Mouse (Mus musculus) megakaryocyte-erythroid progenitor cell, adult 5-6 weeks (primary cell): ENCODE results near the gene Slc35e3. TPM values are rescaled to one million over a fixed set of nuclear protein-coding genes. Genes with fewer than 3 reads are reported as not detected.

Source experiments
- ATAC-seq: replicated peaks from 2 replicates; pipeline ENCODE4 v1.8.0; 2016; ENCODE audit warnings: mild to moderate bottlenecking, inconsistent platforms; ENCODE audit not compliant: severe bottlenecking, poor library complexity, low FRiP score, low TSS enrichment
- total RNA-seq, 2 experiments: library from RNA; stranded (forward) in 1 of 2; stranded (reverse) in 1 of 2; fragments of 200-1000, 215-1000 nt in 1 of 2; fragments of >200 nt in 1 of 2; fragmentation: Nextera tagmentation in 1 of 2; gene quantifications; 2 replicates each; pipeline ENCODE4 v1.2.3; 2014 to 2017

Slc35e3 gene
- total RNA-seq, 2 experiments from 2014 or later: 5.2 to 7.2 TPM

DNA sequence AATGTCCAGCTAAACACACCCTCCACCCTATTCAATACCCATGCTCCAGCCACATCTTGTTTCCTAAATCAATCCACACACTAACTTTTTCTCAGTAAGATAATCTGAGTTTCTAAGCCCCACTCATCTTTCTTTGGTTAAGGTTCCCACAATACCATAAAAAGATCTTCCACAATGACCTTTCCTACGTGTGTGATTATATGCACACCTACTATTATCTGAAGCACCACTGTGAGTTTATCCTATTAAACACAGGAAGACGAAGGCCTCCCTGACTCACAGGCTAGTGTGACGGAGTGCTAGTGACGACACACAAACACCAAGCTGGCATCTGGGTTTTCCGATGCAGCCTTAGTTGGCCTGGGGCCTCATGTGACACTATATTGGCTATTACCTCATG, 53.2 kb downstream of the Slc35e3 start:
- ATAC-seq: no peak

DNA sequence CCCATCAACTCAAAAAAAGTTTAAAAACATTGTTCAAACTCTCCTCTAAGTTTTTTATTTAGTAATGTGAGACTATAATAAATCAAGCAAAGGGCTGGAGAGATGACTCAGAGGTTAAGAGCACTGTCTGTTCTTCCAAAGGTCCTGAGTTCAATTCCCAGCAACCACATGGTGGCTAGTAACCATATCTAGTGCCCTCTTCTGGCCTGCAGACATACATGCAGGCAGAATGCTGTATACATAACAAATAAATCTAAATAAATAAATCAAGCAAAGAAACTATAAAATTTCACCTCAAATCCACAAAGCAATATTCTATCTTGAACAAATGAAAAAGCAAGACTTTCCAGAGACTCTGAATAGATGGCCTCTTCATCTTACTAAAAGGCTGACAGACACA, 54.0 kb downstream of the Slc35e3 start:
- ATAC-seq: no peak

DNA sequence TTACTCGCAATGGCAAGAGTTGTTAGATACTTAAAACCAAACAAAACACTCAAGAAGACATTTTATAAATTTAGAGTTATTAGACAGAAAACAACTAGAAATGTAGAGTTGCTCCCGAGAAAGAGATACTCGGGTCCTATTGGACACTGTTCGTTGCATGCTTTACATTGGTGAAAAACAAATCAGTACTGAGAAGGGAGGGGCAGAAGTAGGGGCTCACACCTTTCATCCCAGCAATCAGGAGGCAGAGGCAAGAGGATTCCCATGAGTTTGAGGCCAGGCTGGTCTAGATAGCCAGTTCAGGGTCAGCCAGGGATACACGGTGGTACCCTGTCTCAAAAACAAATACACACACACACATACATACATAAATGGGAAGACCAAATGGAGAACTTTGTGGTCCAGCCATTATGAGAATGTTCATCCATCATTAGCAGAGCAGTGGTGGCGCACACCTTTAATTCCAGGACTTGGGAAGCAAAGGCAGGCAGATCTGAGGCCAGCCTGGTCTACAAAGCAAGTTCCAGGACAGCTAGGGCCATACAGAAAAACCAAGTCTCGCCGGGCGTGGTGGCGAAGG, 54.7 kb downstream of the Slc35e3 start:
- ATAC-seq: no peak

DNA sequence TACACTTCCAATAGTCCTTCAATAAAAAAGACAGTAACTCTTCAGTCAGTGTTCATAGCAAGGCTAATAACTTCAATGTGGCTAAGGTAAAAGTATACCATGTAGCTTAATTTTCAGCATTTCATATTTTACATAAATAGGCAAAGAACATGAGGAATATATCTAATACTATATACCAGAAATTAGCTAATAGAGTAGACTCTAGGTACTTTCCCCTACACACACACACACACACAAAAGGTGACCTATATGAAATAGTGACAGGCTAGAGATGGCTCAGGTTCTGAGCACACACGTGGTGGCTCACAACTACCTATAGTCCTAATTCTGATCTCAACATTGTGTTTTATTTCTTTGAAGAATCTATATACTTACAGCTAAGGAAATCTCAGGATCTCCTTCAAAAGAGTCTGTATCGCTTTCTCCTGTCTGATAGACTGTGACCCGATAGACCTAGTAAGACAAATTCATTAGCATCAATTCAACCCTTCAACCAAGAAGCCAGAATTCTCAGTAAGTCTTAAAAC, 55.3 kb downstream of the Slc35e3 start:
- no peak for ATAC-seq

DNA sequence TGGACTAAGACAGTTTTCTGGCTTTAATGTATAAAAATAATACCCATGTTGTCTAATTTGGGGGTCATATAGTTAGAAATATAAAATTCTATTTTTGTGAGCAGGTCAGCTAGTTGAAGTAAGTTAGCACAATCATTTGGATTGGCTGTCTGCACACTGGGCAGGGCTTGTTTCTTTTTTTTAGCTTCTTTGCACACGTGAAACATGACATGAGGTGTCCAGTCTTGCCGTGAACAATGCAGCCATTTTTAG, 56.1 kb downstream of the Slc35e3 start:
- ATAC-seq: no peak

DNA sequence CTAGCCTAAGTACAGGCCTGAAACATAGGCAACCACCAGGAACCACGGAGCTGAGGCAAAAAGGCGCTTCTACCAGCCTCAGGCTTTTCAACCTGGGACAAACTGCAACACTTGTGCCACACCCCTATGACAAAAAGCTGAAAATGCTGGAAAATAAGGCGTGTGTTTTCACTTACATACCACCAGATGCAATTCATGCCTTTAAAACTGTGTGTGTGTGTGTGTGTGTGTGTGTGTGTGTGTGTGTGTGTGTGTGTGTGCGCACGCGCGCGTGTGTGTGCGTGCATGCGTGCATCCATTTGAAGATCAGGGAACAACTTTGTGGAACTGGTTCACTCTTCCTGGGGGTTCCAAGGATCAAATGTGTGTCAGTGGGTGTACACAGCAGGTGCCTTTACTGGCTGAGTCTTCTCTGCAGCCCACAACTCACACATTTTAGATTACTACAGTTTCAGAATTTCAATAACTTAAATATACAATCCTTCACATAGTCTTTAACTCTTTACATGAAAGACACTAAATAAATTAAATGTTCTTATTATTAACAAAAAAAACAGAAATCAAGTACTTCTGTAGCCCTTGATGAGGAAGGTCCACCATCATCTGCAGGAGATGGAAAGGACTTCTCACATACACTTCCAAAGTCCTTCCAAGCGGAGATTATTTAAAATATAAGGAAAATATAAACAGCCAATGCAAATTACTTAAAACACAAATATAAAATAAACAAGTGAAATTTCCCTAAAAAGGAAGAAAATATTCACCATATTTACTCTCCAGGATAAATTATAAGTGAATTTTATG, 56.7 kb downstream of the Slc35e3 start:
- ATAC-seq: no peak

DNA sequence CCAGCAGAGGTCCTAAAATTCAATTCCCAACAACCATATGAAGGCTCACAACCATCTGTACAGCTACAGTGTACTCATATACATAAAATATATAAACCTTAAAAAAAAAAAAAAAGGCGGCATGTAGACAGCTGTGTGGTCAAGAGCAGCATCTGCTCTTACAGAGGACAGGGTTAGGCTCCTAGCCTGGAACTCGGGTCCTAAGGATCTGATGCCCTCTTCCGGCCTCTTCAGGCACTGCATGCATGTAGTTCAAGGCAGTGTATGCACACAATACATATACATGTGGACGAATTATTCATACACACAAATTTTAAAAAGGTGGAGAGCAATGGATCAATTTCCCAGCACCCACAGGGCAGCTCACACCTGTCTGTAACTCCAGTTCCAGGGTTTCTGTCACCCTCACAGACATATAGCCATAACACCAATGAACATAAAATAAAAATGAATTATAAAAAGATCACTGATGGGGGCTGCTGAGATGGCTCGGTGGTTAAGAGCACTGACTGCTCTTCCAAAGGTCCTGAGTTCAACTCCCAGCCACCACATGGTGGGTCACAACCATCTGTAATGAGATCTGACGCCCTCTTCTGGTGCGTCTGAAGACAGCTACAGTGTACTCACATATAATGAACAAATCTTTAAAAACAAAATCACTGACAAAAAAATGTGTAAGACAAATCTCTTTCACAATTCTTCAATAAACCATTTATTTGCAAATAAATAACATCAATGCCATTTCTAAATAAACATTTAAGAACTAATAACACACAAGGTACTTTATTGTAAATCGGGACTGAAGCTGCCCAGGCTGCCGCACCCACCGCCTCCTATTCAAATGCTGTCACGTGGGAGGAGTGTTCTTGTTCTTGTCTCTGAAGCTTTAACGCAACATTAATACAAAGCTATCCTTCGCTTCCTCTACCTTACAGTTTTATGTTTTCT, 57.7 kb downstream of the Slc35e3 start:
- ATAC-seq: peak; percentile 78

DNA sequence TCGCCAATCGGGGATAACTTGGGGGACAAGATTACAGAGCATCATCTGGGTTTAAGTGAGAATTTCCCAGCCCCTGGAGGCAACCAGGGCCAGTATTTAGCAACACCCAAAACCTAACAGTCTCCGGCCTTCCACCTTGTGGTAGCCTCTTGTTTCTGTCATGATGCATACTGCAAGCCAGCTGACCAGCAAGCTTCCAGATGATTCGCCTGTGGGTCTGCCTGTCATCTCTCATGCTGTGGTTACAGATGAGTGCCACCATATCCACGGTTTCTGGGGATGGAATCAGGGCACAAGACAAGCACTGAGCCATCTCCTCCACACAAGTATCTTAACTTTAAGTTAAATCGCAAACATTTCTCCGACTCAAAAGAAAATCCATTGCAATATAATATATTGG, 58.6 kb downstream of the Slc35e3 start:
- ATAC-seq: no peak

DNA sequence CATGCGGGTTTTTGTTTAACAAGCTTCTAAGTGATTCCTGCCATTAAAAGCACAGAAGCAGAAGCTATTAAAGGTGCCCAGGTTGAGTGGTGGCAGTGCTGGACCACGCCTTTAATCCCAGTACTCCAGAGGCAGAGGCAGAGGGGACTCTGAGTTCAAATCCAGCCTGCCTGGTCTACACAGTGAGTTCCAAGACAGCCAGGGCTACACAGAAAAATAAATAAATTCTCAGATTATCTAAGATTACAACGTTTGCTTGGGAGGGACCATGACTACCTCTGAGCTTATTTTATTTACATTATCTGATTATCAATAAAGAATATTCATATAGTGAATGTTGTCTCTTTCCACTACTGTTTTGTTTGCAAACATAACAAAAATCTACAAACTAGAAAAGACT, 59.1 kb downstream of the Slc35e3 start:
- no peak for ATAC-seq

DNA sequence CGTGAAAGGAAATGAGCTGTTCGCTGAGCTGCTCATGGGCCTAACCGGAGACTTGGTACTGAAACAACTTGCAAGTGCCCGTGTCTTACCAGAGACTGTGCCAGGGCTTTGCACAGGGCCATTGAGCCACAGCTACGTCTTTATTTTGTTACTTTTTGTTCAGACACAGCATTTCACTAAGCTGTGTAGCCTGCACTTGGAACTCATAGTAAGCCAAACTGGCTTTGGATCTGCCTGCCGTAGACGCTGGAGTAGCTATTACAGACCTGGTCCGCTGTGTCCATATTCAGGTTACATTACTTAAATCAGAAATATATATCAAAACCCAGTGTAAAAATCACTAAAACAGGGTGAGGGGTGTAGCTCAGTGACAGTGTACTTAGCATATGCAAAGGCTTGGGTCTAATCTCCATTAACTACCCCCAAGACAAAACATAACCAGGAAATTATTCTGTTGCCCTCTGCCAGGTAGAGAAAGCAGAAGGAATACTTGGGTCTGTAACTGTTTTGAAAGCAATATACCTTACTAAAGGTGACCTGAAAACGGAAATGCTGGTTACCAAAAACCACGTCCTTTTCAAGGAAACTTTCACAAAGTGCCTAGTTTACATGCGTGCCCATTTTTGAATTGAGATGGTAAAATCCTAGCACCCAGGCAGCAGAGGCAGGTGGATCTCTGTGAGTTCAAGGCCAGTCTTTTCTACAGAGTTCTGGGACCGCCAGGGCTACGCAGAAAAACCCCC, 60.1 kb downstream of the Slc35e3 start:
- ATAC-seq: no peak

DNA sequence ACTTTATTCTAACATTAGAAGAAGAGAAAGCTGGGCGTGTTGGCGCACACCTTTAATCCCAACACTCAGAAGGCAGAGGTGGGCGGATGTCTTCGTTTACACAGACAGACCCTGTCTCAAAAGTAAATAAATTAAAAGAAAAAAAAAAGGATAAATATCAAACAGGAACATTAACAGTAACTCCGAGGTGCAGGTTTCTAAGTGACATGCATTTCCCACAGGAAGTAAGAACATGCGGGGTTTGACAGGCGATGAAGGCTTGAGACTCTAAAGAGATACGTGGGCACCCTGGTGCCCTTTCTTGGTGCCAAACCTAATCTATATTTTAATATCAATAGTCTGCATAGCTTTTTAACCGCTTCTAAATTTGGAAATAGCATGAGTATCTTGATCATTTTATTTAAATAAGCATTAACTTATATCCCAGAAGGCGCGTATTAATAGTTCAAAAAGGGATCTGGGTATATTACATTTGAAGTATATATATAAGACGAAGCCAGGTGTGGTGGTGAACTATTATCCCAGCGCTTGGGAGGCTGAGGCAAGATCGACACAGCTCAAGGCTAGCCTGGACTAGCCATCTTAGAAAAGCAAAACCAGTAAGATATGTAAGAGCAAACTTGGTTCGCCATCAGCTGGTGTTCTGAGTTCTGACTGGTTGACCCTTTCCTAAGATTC, 60.9 kb downstream of the Slc35e3 start:
- ATAC-seq: no peak

DNA sequence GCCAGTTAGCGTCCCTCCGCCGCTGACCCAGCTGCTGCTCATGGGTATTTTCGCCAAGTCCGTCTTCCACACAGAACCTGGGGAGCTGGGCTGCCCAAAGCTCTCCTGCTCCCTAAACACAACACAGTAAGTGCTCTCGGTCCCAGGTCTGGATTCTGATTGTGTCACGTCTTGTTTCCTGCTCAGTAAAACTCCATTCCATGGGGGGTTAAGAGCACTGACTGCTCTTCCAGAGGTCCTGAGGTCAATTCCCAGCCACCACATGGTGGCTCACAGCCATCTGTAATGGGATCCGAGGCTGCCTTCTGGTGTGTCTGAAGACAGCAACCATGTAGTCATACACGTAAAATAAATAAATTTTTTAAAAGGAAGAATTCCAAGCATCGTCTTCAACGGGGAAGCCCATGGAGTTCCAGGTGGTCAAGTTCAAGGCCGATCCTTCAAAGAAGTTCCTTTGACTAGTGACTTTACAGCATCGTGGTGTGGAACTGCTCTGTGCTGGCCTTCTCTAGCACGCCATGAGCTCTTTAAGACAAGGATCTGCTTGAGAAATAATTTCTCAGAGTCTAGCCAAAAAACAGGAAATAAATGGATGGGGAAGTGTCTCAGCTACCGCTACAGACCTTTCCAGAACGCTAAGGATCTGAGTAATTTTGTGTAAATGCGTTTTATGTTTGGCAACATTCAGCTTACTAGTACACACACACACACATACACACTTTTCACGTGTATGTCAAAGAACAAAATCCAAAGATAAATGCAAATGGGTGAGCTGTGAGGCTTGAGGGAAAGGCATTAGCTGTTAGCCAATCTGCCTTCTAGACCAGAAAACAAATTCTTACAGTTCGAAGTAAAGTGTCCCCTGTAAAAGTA, 61.6 kb downstream of the Slc35e3 start:
- ATAC-seq: no peak

DNA sequence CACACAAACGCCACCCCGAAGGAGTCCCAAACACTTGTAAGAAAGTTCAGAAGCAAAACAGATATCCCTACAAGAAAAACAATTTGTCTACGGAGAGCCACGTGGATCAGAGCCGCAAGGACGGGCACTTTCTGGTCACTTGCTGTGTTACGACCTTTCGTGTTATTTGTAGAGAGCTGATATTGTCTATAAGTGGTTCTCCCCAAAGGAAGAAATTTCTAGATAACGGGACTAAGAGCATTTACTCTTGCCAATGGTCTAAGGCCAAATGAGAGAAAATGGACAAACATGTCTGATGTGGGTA, 62.5 kb downstream of the Slc35e3 start:
- ATAC-seq: no peak

Other genes with a start within 250 kb of the Slc35e3 start
- gene Cpm, start 116.9 kb downstream of the Slc35e3 start, total RNA-seq (2014; fragmentation: Nextera tagmentation): 0.85 and 0.94 TPM in 2 replicates
- gene Cpm, start 116.9 kb downstream of the Slc35e3 start, total RNA-seq (2017): not detected in 2 replicates
- gene Mdm2, start 35.6 kb downstream of the Slc35e3 start, total RNA-seq (2014; fragmentation: Nextera tagmentation): 43.6 and 58.8 TPM in 2 replicates
- gene Mdm2, start 35.6 kb downstream of the Slc35e3 start, total RNA-seq (2017): 45.6 and 63.7 TPM in 2 replicates
- gene Nup107, start 46.3 kb upstream of the Slc35e3 start, total RNA-seq (2014; fragmentation: Nextera tagmentation): 87.2 and 100 TPM in 2 replicates
- gene Nup107, start 46.3 kb upstream of the Slc35e3 start, total RNA-seq (2017): 128 and 133 TPM in 2 replicates
- gene Rap1b, start 99.7 kb upstream of the Slc35e3 start, total RNA-seq (2014; fragmentation: Nextera tagmentation): 56.8 and 92.2 TPM in 2 replicates
- gene Rap1b, start 99.7 kb upstream of the Slc35e3 start, total RNA-seq (2017): 67.4 and 73.2 TPM in 2 replicates